Mouse (Mus musculus) midbrain, embryonic 10.5 days (tissue): ENCODE measurements around the gene Mtm1. TPM values are rescaled to one million over a fixed set of nuclear protein-coding genes. Genes with fewer than 3 reads are reported as not detected.
"Not testable (repeated sequence)": the region's sequence is repeated elsewhere in the genome, so short reads cannot be mapped to it uniquely, and the experiment has no call there.

ENCODE experiments used
- DNase-seq: peaks from one replicate; pipeline ENCODE4 v3.0.0-alpha.2; 2017; ENCODE audit warnings: low spot score
- H3K27ac ChIP-seq: fragments of 300-500 bp; sonication (generic); replicated peaks from 2 replicates; pipeline ENCODE4 v1.5.1; 2016; ENCODE audit warnings: mild to moderate bottlenecking
- H3K27me3 ChIP-seq: fragments of 300-500 bp; sonication (generic); 2 replicates; pipeline ENCODE4 v1.6.1; 2016; ENCODE audit warnings: low read depth, mild to moderate bottlenecking; ENCODE audit not compliant: poor library complexity, severe bottlenecking
- H3K36me3 ChIP-seq: fragments of 300-500 bp; sonication (generic); 2 replicates; pipeline ENCODE4 v1.6.1; 2016; ENCODE audit warnings: mild to moderate bottlenecking, moderate library complexity
- H3K4me1 ChIP-seq: fragments of 300-500 bp; sonication (generic); 2 replicates; pipeline ENCODE4 v1.6.1; 2016
- H3K4me3 ChIP-seq: fragments of 300-500 bp; sonication (generic); 2 replicates; pipeline ENCODE4 v1.5.1; 2016; ENCODE audit warnings: mild to moderate bottlenecking, moderate library complexity
- H3K9me3 ChIP-seq: fragments of 300-500 bp; sonication (generic); replicated peaks from 2 replicates; pipeline ENCODE4 v1.6.1; 2016; ENCODE audit warnings: mild to moderate bottlenecking
- WGBS: fragments of 180-500 bp; shearing (Covaris S2); methylation state at CpG from one replicate; pipeline ENCODE4 v1.1.7; 2016; 5-methylcytosine and 5-hydroxymethylcytosine counted together
- polyA plus RNA-seq: library from polyadenylated mRNA; unstranded; fragments of >200 nt; fragmentation: Nextera tagmentation; extraction: Ambion mirVana; gene quantifications from 2 replicates; pipeline ENCODE4 v1.2.1, GENCODE M21; 2016

The Mtm1 gene
- polyA plus RNA-seq, 1 experiment from 2014 or later, result 3.0 TPM

- Histone ChIP-seq H3K36me3 (no peaks in the 10 kb centered on the region), H3K4me3 (no peak overlapping the region), H3K9me3 (no peaks in the 10 kb centered on the region), H3K27me3 (no peaks in the 10 kb centered on the region), H3K27ac (no peak overlapping the region), H3K4me1 (no peaks in the 10 kb centered on the region)
- 88% methylated on average over 5 of the region's 5 CpGs for WGBS
- DNase-seq, result no peak
Observed at GRCm38 (mm10) chrX:71302148-71302547, 91.6 kb downstream of the Mtm1 start.

GRCm38 (mm10) chrX:71311229-71311628 lies 100.7 kb downstream of the Mtm1 start:
- Histone ChIP-seq H3K4me3 (no peak overlapping the region), H3K4me1 (no peaks in the 10 kb centered on the region), H3K27ac (no peak overlapping the region), H3K9me3 (no peaks in the 10 kb centered on the region), H3K36me3 (no peaks in the 10 kb centered on the region), H3K27me3 (no peaks in the 10 kb centered on the region)
- DNase-seq, result peak; percentile 16
- WGBS, result 41% methylated on average over 8 of the region's 8 CpGs

- H3K27me3 ChIP-seq, result no peaks in the 10 kb centered on the region
- H3K27ac ChIP-seq, result no peak overlapping the region
- H3K36me3 ChIP-seq, result no peaks in the 10 kb centered on the region
- H3K9me3 ChIP-seq, result no peaks in the 10 kb centered on the region
- H3K4me3 ChIP-seq, result no peak overlapping the region
- H3K4me1 ChIP-seq, result no peaks in the 10 kb centered on the region
- no peak for DNase-seq
- 86% methylated on average over 5 of the region's 5 CpGs for WGBS
Observed at GRCm38 (mm10) chrX:71314380-71314779, 103.8 kb downstream of the Mtm1 start.

GRCm38 (mm10) chrX:71352033-71352432 lies 141.5 kb downstream of the Mtm1 start:
- H3K27ac ChIP-seq, result no peak overlapping the region
- DNase-seq, result no peak
- 81% methylated on average over 1 of the region's 1 CpGs for WGBS
- H3K4me1 ChIP-seq, result no peaks in the 10 kb centered on the region
- H3K36me3 ChIP-seq, result no peaks in the 10 kb centered on the region
- H3K4me3 ChIP-seq, result no peak overlapping the region
- H3K9me3 ChIP-seq, result no peaks in the 10 kb centered on the region
- no peaks in the 10 kb centered on the region for H3K27me3 ChIP-seq

- Histone ChIP-seq H3K4me1 (no peaks in the 10 kb centered on the region), H3K9me3 (no peaks in the 10 kb centered on the region), H3K36me3 (no peaks in the 10 kb centered on the region), H3K27ac (no peak overlapping the region), H3K4me3 (no peak overlapping the region), H3K27me3 (no peaks in the 10 kb centered on the region)
- WGBS, result 61% methylated on average over 1 of the region's 1 CpGs
- no peak for DNase-seq
Observed at GRCm38 (mm10) chrX:71355331-71355730, 144.8 kb downstream of the Mtm1 start.

GRCm38 (mm10) chrX:71361793-71362192 lies 151.2 kb downstream of the Mtm1 start:
- H3K36me3 ChIP-seq, H3K9me3 ChIP-seq, H3K27ac ChIP-seq, H3K4me1 ChIP-seq, H3K27me3 ChIP-seq, H3K4me3 ChIP-seq, DNase-seq: not testable (repeated sequence)
- 92% methylated on average over 10 of the region's 10 CpGs for WGBS

GRCm38 (mm10) chrX:71364062-71364461 lies 153.5 kb downstream of the Mtm1 start:
- Histone ChIP-seq H3K4me3 (peak overlapping the region; percentile 63), H3K36me3 (no peaks in the 10 kb centered on the region), H3K9me3 (peaks cover 8% of the 10 kb centered on the region; the same call in 1 of the 2 replicates), H3K4me1 (no peaks in the 10 kb centered on the region), H3K27ac (peak overlapping the region; percentile 81; the same call in 1 of the 2 replicates), H3K27me3 (no peaks in the 10 kb centered on the region)
- 72% methylated on average over 5 of the region's 5 CpGs for WGBS
- DNase-seq, result no peak

- 17% methylated on average over 36 of the region's 47 CpGs for WGBS
- H3K36me3 ChIP-seq, result no peaks in the 10 kb centered on the region
- H3K4me1 ChIP-seq, result no peaks in the 10 kb centered on the region
- DNase-seq, result peak; percentile 71
- H3K27ac ChIP-seq, result peak within 1 kb of the TSS; percentile 81
- no peaks in the 10 kb centered on the region for H3K27me3 ChIP-seq
- peak within 1 kb of the TSS; percentile 63 for H3K4me3 ChIP-seq
- peaks cover 8% of the 10 kb centered on the region; the same call in 1 of the 2 replicates for H3K9me3 ChIP-seq
Observed at GRCm38 (mm10) chrX:71364554-71364991, 154.0 kb downstream of the Mtm1 start, which contains the start of gene Mtmr1. Gene Mtmr1, plus strand, starts transcription at chrX:71364760.

GRCm38 (mm10) chrX:71365011-71365410 lies 154.4 kb downstream of the Mtm1 start:
- no peaks in the 10 kb centered on the region for H3K4me1 ChIP-seq
- no peaks in the 10 kb centered on the region for H3K36me3 ChIP-seq
- H3K9me3 ChIP-seq, result peaks cover 8% of the 10 kb centered on the region; the same call in 1 of the 2 replicates
- H3K27ac ChIP-seq, result peak overlapping the region; percentile 81
- no peaks in the 10 kb centered on the region for H3K27me3 ChIP-seq
- H3K4me3 ChIP-seq, result peak overlapping the region; percentile 63
- 26% methylated on average over 17 of the region's 20 CpGs for WGBS
- DNase-seq, result no peak

Other genes starting within 250 kb of the Mtm1 start
- 2.4 and 4.1 TPM in 2 replicates for gene Mamld1, start 160.5 kb upstream of the Mtm1 start, polyA plus RNA-seq
- gene Mtmr1, start 154.0 kb downstream of the Mtm1 start, polyA plus RNA-seq, result 5.9 and 7.5 TPM in 2 replicates